Mouse (Mus musculus) cerebellum, postnatal 4 days (tissue): ENCODE data around the gene Cmip.

Experiments
- DNase-seq, 2 experiments: peaks; one replicate each; pipeline ENCODE4 v3.0.0; 2022; ENCODE audit warnings: low spot score in 2 of 2, mixed read lengths in 1 of 2

Gene Cmip

GRCm38 (mm10) chr8:117376997-117377396 is 120.1 kb downstream of the Cmip start:
- DNase-seq, result no peak

DNA sequence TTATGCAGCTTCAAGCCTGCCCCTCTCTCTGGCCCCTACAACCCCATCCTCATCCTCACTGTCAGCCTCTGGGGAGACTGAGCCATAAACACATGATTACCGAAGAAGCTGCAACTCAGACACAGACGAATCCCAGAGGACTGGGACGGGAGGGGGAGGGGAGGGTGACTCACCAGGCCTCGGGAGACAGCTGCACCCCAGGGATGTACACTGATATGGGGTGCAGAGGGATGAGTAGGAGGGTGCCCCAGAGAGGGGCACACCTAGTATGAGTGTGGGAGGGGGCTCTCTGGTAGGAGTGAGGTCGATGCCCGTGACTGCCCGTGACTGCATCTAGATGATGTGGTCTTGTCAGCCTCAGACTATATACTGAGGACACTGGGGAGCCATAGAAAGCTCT is 121.8 kb downstream of the Cmip start:
- DNase-seq, result no peak

DNA sequence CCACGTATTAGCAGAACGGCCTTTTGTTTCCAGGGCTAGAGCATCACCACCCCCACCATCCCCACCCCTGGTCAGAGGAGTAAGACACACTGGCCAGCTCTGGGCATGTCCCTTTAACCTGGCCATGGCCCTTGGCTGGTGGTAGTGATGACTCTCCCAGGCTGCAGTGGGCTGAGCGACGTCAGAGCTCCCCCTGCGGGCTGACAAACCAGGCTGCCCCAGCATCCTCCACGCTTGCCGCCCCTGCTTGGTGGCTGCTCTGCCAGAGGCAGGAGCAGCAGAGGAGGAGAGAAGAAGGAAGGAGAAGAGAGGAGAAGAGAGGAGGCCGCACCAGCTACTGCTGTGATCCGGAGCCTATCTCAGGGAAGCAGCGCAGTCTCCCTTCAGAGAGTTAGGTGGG is 122.3 kb downstream of the Cmip start:
- peak in 1 of 2 experiments; percentile 60 for DNase-seq

GRCm38 (mm10) chr8:117380796-117381195 is 123.9 kb downstream of the Cmip start:
- no peak for DNase-seq

GRCm38 (mm10) chr8:117386142-117386541 is 129.3 kb downstream of the Cmip start:
- no peak for DNase-seq

DNA sequence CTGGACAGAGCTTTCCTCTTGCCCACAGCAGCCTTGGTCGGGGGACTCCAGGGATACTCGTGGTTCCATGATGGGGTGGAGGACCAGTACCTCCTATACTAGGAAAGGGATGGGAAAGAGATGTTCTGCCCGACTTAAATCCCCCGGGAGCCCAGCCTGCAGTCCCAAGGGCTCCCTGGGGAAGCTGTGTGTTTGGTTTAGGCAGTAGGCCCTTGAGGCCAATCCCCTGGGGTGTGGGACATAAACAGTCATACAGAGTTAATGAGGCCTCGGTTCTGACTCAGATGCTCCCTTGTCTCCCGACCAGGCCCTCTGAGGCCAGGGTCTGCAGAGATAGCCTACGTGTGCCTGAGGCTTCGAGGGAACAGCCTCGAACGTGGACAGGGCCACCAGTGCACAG is 130.8 kb downstream of the Cmip start:
- DNase-seq, result no peak

DNA sequence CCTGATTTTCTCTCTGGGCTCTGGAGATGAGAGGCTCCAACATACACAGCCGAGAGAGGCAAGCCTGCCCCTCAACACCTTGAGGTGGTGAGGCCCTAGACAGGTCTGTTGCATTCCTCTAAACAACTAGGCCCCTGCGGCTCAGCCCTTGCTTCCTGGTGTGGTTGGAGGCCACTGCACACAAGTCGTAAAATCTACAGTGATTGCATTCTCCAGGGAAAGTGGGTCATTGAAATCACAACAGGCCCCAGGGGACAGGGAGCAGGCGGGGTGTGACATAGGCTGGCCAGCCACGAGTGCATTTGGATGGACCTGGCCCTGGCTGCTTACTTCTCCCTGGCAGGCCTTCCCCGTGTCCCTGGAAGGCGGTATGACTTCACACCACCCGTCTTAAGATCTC is 131.5 kb downstream of the Cmip start:
- no peak for DNase-seq

- no peak for DNase-seq
These were observed 137.0 kb downstream of the Cmip start for GRCm38 (mm10) chr8:117393853-117394252.

DNA sequence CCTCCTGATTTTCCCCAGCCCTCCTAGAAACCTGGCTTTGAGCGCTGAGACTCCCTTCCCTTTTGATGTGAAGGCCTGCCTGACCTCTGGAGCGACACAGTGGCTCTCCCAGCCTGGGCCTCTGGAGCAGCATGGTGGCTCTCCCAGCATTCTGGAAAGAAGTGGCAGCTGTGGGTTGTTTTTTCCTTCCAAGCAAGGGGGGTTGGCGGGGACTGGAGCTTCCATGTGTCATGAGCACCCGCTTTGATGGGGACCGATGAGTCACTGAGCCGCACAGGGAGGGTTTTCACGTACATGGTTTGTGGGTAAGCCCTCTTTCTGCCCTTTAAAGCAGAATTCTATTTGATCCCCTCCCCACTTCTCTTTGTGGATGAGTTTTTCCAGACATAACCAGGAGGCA is 138.2 kb downstream of the Cmip start:
- DNase-seq, result no peak

DNA sequence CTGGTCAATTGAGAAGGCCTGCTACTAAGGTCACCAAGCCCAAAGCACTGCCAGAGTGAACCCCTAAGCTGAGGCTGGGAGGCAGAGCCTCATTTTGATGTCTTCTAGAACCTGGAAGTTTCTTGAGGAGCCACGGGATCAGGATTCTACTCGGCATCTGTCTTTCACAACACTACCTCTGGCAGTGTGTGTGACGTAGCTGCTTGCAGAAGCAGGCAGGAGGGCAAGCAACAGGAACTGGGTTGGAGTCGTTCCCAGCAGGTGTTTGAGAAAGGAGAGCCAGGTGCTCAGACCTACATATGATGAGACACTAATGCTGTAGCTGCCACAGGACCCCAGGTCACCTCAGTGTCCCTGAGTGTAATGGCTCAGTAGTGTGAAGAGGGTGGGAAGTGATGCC is 140.0 kb downstream of the Cmip start:
- no peak for DNase-seq

DNA sequence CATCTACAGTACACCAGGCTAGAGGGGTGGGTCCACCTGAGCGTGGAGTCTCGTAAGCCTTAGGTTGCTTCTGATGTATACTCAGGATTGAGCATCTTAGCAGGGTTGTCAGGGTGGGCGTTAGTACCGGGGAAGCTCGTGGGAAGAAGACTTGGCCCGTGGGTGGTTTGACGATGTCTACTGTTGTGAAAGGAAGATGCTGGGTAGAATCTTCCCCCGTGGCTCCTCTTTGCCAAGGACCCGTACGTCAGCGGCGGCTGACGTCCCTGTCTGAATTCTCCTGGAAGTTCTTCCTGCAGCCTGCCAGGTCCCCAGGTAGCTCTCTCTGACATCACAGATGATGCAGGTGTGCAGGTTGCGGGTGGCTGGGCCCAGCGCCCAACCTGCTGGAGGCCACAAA is 140.9 kb downstream of the Cmip start:
- DNase-seq, result no peak

DNA sequence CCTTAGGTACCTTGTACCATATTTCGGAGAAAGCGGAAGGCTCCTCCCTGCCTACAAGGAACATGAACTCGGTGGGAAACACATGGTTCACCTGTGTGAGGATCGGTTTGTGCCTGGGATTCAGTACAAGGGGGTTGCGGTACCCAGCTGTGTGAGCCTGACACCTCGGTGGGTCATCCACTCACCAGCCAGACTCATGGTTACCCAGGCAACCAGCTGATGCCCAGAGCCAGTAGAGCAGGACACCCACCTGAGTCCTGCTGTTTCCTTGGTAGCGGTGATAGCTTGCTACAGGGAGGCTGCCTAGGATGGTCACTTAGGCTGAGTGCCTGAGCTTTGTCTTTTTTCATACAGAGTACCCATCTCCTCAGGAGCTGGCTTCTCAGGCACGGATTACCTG is 142.4 kb downstream of the Cmip start:
- DNase-seq, result no peak

DNA sequence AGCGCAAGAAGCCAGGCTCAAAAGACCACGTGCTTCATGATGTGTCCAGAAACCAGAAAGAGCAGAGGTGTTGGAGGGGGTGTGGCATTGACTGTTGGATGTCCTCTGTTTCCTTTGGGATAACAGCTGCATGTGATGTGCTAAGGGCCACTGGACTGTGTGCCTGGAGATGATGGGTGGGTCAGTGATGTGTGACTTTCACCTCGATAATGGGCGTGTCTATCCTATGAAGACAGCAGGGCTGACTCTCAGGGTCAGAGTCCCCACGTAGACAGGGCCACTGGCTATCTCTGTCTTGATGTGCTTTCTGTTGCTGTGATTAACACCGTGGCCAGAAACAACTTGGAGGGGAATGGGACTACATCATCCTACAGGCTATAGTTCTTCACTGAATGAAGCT is 144.0 kb downstream of the Cmip start:
- no peak for DNase-seq

DNA sequence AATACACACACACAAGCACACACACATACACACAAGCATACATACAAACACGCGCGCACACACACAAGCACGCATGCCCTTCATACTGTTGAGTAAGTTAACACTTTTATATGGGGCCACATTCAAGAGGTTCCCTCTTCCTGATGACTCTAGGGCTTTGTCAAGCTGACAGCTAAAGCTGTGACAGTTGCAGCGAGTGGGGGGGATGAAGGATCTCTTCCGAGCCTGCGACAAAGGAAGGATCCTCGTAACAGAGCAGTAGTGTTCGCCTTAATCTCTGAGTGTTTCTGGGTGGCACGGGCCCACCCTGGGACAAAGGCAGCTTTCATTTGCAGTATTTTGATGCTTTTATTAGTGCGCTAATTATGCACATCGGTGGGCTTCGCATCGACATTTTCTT is 145.0 kb downstream of the Cmip start:
- DNase-seq, result no peak

DNA sequence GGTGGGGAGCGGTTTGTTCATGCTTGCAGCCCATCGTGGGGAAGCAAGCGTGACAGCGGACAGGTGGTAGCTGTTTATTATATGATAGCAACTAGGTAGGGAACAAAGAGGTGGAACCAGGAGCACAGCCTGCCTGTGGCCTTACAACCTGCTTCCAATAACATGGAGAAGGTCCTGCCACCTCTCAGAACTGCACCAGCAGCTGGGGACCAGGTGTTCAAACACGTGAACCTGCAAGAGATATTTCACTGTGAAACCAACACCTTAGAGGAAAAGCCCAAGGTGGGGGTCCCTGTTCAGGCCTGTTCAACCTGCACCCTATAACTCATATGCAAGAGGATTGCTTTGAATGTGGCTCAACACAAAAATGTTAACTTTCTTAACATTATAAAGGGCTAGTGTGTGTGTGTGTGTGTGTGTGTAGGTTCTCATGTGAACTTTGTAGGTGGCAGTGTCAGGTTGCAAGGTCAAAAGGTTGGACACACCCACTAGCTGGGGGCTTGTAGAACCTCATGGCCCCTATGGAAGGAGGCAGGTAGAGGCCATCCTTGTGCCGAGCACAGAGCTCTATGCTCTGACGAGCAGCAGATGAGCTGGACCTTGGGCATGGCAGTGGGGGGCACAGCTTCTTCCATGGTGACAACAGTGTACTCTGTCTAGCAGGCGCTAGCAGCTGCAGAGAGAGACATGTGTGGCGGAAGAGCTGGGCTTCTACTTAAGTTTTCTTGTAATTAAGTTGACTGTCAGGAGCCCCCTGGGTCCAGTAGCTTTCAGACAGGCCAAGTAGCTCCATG is 146.2 kb downstream of the Cmip start:
- DNase-seq, result no peak

DNA sequence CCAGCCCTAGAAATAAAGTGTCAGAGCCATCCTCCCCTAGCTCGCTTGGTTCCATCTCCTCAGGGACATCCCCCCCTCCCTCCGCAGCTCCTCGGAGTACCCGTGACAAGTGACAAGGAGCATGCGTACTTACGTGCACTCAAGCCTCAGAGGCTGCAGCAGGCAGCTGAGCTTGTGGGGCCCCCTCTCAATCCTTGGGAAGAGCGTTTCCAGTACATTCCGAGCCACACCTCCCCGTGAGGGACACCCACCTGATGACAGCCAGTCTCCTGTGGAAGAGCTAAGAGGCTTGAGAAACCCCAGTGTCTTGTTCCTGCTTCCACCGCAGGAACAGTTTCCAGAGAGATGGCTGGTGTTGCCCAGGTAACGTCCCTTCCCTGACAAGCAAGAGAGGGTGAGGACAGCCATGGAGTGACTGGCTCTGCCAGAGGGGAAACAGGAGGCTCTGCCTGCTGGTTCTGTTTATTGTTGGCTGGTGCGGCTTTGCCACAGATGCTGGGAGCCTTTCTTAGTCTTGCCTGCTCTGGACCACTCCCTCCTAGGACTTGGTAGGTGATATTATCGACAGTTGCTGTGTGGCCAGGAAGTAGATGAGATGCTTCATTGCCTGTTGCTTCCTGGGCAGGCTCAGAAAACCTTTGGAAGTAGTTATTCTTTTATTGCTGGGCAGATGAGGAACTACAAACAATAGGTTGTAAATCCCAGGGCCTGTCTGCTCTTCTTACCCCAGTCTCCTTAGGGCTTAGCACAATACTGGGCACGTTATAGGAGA is 147.0 kb downstream of the Cmip start:
- DNase-seq, result no peak

GRCm38 (mm10) chr8:117406081-117406480 is 149.2 kb downstream of the Cmip start:
- no peak for DNase-seq

DNA sequence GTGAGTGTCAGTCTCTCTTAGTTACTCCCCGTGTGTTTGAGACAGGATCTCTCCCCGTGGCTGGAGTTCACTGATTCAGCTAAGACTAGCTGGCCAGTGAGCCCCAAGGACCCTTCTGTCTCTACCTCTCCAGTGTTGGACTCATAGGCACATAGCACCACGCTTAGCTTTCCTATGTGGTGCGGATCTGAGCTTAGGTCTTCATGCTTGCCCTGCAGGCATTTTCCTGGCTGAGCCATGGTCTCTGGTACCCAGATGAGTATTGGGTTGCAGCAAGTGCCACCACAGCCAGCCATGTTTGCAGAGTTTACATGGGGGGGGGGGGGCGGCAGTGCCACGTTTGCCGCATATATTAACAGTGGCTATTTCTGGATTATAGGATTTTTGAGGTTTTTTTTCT is 151.8 kb downstream of the Cmip start:
- DNase-seq, result no peak

DNA sequence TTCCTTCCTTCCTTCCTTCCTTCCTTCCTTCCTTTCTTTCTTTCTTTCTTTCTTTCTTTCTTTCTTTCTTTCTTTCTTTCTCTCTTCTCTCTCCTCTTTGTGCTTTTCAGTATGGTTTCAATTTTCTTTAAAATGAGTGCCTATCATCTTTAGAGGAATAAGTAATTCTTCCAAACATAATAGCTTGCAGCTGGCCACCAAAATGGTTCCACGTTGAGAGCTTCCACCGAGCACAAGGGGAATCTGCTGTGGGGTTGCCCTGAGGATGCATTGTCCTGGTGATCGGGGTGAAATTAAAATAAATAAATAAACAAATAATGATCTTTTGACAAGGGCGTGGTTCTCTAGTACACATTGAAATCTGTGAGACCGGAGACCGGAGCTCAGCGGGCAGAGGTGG is 152.2 kb downstream of the Cmip start:
- no peak for DNase-seq

DNA sequence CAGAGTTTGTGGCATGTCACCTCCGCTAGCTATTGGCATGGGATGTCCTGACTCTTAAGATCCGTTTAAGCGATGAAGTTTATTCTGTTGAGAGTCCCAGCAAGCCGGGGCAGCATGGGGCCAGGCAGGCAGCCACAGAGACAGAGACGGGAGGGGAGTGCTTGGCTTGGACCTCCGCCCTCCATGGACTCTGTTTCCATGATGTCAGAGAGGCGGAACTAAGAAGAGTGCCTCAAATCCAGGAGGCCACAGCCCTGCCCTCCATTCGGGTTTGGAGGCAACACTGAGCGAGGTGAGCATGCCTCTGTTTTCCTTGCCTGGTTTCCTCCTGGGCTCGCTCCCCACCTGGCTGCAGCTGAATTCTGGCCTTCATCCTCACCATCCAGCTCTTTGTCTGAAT is 153.5 kb downstream of the Cmip start:
- DNase-seq, result no peak

DNA sequence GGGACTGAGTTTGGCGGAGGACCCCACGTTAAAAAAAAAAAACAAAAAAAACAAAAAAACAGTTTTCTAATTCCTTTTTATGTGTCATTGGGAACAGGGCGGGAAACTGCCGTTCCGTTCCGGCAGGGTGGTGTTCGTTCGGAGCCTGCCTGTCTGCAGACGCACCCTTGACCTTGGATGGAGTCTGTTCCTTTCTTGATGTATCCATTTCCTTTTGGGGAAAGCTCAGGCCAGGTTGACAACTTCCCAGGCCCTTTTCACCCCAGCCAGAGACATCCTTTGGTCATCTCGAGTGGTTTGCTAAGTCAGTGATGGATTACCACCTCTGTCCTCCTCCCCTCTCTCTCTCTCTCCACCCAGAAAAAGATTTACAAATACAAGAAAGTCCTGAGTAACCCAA is 154.0 kb downstream of the Cmip start:
- no peak for DNase-seq

GRCm38 (mm10) chr8:117412232-117412631 is 155.4 kb downstream of the Cmip start:
- no peak for DNase-seq

DNA sequence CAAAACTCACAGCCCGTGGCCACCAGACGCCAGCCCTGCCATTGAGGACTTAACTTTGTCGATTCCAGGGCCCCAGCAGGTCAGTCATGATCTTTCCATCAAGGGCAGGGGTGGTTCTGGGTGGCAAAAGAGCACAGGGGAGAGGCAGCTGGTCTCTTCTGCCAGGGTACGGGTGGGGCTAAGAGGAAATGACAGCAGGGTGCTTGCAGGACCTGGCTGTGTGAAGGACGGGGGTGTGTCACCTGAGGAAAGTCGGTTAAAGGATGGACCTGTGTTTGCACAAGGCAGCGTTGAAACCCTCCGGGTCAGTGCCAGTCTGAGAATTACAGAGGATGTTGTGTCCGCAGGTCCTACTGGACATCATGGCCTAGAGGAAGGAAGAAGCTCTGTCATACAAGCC is 161.0 kb downstream of the Cmip start:
- DNase-seq, result no peak
